Mouse (Mus musculus): ENCODE data around the gene Nedd8.

The Nedd8 gene

GRCm38 (mm10) chr14:55671833-55672740 lies at the start of gene Nedd8, which contains the start of gene Gmpr2:
Gene Nedd8, minus strand, starts transcription at chr14:55672124.
Gene Gmpr2, plus strand, starts transcription at chr14:55671941.
- peak; percentile 95 for DNase-seq (ENCODE audit: low read depth, low spot score)

DNA sequence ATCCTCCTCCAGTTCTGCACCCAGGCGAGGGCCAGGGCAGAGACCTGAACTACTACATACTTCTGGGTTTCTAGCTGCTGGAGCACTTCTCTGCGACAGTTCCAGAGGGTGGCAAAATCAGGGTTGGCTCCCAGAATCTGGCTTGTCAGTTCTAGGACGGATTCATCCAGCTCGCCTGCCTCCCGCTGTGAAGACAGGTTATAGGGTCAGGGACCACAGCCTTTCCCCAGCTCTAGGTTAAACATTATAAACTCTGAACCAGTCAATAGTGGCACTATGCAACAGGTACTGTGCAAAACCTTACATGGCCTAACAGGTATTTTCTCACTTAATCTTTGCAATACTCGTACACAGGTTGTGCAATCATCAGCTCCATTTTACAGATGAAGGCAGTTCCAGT lies 49.2 kb upstream of the Nedd8 start:
- no peak for DNase-seq (ENCODE audit: low read depth, low spot score)

GRCm38 (mm10) chr14:55720666-55721065 lies 48.7 kb upstream of the Nedd8 start:
- no peak for DNase-seq (ENCODE audit: low read depth, low spot score)

DNA sequence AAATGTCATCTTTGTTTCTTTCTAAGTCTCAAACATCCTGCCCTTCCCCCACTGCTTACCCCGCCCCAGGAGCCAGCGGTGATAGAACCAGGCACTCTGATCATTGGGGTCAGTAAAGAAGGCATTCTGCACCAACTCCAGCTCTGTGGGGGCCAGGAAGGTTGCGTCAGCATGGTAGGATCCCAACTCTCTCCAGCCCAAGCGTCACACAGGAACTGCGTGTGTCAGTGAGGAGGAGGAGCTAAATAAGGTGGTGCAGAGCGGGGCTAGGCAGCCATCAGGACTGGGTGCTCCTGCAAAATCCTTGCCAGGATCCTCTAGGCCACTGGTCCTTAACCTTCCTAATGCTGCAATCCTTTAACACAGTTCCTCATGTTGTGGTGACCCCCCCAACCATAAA lies 47.8 kb upstream of the Nedd8 start:
- DNase-seq (ENCODE audit: low read depth, low spot score) = no peak

GRCm38 (mm10) chr14:55716884-55717283 lies 45.0 kb upstream of the Nedd8 start:
- DNase-seq (ENCODE audit: low read depth, low spot score) = no peak

- no peak for DNase-seq (ENCODE audit: low read depth, low spot score)
Measured at GRCm38 (mm10) chr14:55716271-55716670, 44.3 kb upstream of the Nedd8 start.

DNA sequence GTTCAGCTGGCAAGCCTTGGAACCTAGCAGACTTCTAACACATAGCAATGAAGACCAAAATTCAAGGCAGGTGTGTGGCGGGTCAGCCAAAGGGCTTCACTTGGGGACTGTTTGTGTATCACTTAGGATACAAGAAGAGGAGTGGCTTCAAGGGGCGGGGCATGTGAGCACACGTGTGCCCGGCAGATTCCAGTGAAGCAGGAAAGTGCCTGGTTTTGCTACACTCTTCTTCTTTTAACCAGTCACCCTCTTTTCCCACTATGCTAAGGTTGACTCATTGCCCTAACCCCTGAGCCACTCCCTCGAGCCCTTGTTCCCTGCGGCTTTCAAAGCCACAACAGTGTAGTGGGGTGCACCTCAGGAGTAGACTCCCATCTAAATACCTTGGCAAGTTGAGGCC lies 43.0 kb upstream of the Nedd8 start:
- peak; percentile 13 for DNase-seq (ENCODE audit: low read depth, low spot score)

GRCm38 (mm10) chr14:55713729-55714122 lies 41.8 kb upstream of the Nedd8 start, which contains the start of gene Tgm1:
Gene Tgm1, minus strand, starts transcription at chr14:55713926.
- no peak for DNase-seq (ENCODE audit: low read depth, low spot score)

DNA sequence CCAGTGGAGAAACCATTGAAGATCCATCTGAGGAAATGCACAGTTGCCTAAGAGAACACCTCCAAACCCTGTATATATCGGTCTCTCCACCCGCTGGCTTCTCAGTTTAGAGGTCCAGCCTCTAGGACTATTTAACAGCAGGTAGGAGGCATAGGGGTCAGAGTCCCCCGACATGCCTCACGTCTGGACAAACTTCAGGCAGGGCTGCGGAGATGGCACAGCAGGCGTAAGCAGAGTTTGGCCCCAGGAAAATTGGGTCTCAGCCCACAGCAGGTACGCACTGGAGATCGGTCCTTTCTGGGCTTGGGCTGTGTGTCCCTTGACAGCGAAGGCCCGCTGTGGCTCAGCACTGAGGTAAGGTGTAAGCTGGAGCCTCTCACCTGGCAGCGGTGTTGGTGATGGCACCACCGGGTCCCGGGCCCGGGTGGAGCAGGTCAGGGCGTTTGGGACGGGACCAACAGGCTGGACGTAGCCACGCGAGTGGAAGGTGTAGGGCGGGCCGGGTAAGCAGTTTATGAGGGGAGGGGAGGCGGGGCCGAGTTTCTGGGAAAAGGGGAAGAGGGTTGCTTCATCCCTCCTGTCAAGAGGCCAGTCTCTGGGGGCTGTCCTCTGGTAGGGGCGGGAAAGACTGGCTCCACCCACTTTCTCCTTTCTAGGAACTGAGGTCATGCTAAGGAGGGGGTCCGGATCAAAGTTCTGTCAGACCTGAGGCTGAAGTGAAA lies 41.2 kb upstream of the Nedd8 start:
- DNase-seq (ENCODE audit: low read depth, low spot score) = no peak

DNA sequence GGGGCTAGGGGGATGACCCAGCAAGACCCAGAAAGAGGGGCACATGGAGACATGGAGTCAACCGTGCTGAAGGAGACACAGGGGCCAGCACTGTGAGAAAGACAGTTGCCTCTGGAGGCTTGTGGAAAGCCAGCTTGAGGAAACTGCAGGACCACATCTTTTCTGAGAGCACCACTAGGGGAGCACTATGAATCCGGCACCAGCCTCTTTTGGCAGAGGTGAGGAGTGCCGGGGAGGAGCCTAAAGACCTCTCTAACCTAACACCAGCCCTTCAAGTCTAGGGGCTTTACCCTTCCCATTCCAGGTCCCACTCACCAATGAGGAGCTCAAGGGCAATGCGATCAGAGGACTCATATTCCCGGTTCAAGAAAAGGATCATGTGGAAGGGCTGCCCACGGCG lies 39.9 kb upstream of the Nedd8 start:
- no peak for DNase-seq (ENCODE audit: low read depth, low spot score)

DNA sequence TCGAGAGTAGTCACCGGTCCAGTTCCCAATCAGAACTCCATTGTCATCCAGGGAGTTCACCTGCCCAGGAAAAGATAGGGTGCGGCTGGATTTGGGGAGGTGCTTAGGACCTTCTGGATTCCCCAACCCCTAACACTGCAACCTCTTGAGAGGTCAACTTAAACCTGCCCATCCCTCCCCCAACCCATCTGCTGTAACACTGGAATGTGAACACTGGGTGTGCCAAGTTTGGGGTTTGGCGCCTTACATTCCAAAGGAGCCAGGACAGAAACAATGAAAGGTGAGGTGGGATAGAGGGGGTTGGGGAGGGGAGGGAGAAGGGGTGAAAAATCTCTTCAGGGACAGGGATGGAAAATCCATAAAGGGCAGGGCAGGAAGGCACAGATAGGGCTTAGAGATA lies 37.6 kb upstream of the Nedd8 start:
- no peak for DNase-seq (ENCODE audit: low read depth, low spot score)

DNA sequence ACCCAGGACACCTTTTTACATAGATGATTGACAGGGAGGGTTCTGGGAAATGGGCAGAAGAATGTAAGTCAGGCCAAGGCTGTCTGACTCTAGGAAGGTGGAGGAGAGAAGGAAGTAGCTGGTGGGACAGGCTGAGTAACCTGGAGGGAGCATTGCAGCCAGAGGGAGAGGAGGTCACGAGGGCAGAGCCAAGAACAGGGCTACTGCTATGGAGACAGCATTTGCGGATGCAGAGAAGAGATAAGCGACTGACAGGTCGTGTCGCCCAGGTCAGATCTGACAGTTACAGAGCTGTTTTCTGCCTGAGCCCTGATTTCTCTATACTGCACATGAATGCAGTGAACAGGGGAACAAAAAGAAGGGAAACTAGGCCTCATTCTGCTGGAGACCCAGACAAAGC lies 35.5 kb upstream of the Nedd8 start:
- DNase-seq (ENCODE audit: low read depth, low spot score) = no peak

DNA sequence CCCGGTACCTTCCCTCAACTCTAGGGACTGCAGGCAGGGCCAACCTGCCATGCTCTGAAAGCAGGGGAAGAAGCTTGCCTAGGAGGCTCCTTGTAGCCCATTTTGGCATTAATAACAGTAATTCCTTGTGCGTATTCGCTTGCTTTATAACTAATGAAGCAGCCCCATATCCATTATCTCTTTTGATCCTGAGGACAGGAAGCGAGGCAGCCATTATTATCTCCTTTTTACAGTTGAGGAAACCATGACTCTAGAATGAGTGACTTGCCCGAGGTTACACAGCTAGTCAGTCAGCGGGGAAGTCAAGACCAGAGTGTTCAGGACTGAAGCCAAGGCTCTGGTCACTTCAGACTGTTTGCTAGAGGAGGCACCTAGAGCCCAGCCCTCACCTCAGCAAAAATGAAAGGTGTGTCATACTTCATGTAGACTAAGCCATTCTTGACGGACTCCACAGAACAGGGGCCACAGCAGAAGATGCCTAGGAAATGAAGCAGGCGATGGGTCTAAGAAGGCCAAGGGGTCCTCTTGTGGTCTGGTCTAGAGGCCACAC lies 34.2 kb upstream of the Nedd8 start:
- DNase-seq (ENCODE audit: low read depth, low spot score) = no peak

GRCm38 (mm10) chr14:55702761-55703160 lies 30.8 kb upstream of the Nedd8 start:
- DNase-seq (ENCODE audit: low read depth, low spot score) = no peak

GRCm38 (mm10) chr14:55701131-55701530 lies 29.2 kb upstream of the Nedd8 start:
- no peak for DNase-seq (ENCODE audit: low read depth, low spot score)

- no peak for DNase-seq (ENCODE audit: low read depth, low spot score)
Measured at GRCm38 (mm10) chr14:55697226-55697625, 25.3 kb upstream of the Nedd8 start.

GRCm38 (mm10) chr14:55689433-55689832 lies 17.5 kb upstream of the Nedd8 start:
- no peak for DNase-seq (ENCODE audit: low read depth, low spot score)

DNA sequence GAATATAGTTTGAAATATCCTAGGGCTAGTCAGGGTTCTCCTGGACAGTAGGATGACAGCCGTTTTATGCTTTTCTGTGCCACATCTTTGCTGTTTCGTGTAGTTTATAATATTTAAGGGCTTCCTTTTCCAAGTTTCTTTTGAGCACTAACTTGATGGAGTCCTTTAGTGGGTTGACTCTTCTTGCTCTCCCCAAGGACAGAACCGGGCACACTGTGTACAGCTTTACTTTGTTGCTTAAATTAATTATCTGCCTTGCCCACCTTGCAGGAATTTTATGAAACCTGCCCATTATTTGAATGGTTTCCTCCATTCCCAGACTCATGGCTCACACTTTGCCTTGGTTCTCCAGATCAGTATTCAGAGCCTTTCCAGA lies 10.2 kb upstream of the Nedd8 start:
- no peak for DNase-seq (ENCODE audit: low read depth, low spot score)

DNA sequence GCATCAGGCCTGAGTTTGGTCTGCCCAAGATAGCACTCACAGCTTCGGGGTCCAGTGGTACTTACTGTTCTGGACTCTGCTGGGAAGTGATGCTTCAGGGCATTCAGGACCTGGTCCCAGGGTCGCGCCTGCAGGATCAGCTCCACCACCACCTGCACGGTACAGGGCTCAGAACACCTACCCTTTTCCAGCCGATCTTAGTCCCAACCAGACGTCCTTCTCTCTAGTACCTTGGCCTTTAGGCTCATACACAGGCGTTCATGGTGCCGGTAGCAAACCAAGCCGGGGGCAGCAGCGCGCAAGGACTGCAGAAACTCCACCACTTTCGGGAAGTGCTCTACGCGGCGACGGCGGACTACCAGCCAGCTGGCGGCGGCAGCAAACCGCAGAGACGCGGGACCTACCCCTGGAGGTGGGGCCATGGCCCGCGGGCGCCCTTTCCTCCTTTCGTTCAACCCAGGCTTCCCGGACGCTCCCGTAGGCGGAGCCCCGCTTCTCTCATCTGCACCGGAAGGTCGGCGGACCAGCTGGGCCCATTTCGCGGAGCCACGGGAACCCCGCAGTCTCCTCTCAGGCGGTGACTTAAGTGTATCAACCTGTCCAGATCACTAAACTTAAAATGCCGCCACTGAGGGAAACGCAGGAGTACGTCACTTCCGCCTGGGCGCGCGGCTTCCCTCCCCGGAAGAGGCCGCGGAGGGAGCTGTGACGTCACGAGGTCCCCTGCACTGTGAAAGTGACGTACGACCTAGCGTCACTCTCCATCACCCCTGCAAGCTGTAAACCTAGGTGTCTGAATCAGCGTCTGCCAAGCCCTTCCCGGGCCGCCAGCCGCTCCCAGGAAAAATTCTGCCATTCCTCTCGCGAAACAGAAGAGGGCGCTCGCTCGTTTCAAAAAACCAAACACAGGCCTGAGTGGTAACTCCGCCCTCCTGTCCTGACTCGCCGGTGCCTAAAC lies 9.5 kb upstream of the Nedd8 start, which contains the start of gene Tinf2:
Gene Tinf2 (minus strand): TSS at position 661 of the 958 bp plus-strand sequence.
- DNase-seq (ENCODE audit: low read depth, low spot score) = peak; percentile 99

GRCm38 (mm10) chr14:55677615-55678014 lies 5.7 kb upstream of the Nedd8 start:
- DNase-seq (ENCODE audit: low read depth, low spot score) = no peak

GRCm38 (mm10) chr14:55672741-55673060 lies 777 bp upstream of the Nedd8 start:
- DNase-seq (ENCODE audit: low read depth, low spot score) = no peak

GRCm38 (mm10) chr14:55671486-55671832 lies 465 bp downstream of the Nedd8 start:
- DNase-seq (ENCODE audit: low read depth, low spot score) = no peak

Data from CD4-positive, CD25-positive, alpha-beta regulatory T cell, adult 2 months (primary cell).